Mouse (Mus musculus) T-helper 2 cell (primary cell): ENCODE measurements around the gene Habp2.

ENCODE experiments used
- in situ Hi-C: fragments of 300-600 bp; cut with MboI, MseI; formaldehyde crosslinking; loops from one replicate; pipeline ENCODE4 v1.15.1; 2025; ENCODE audit warnings: high pct_unique_total_duplicates

Habp2 gene

GRCm38 (mm10) chr19:56286866-56287265, at the start of gene Habp2:
Gene Habp2 (plus strand): TSS chr19:56287137.
- in situ Hi-C loops, result no loop called here

- in situ Hi-C loops, result no loop called here
Observed at GRCm38 (mm10) chr19:56238501-56238900, 48.4 kb upstream of the Habp2 start.

GRCm38 (mm10) chr19:56245201-56245600, 41.7 kb upstream of the Habp2 start:
- in situ Hi-C loops, result loop anchor here (10.0 kb wide), 1 partner anchor 1530 kb away; no protein-coding TSS in a partner anchor

GRCm38 (mm10) chr19:56252815-56253214, 34.1 kb upstream of the Habp2 start:
- in situ Hi-C loops, result no loop called here

GRCm38 (mm10) chr19:56253271-56253670, 33.7 kb upstream of the Habp2 start:
- in situ Hi-C loops, result no loop called here

- in situ Hi-C loops, result no loop called here
Observed at GRCm38 (mm10) chr19:56254751-56255150, 32.2 kb upstream of the Habp2 start.

- in situ Hi-C loops, result no loop called here
Observed at GRCm38 (mm10) chr19:56255506-56255905, 31.4 kb upstream of the Habp2 start.

- in situ Hi-C loops, result no loop called here
Observed at GRCm38 (mm10) chr19:56256235-56256634, 30.7 kb upstream of the Habp2 start.

GRCm38 (mm10) chr19:56256741-56257140, 30.2 kb upstream of the Habp2 start:
- in situ Hi-C loops, result no loop called here

GRCm38 (mm10) chr19:56263696-56264095, 23.2 kb upstream of the Habp2 start:
- in situ Hi-C loops, result no loop called here

GRCm38 (mm10) chr19:56264175-56264574, 22.8 kb upstream of the Habp2 start:
- in situ Hi-C loops, result no loop called here

GRCm38 (mm10) chr19:56265149-56265548, 21.8 kb upstream of the Habp2 start:
- in situ Hi-C loops, result no loop called here

- in situ Hi-C loops, result no loop called here
Observed at GRCm38 (mm10) chr19:56272081-56272480, 14.9 kb upstream of the Habp2 start.

- in situ Hi-C loops, result no loop called here
Observed at GRCm38 (mm10) chr19:56277140-56277804, 9.7 kb upstream of the Habp2 start.

- in situ Hi-C loops, result no loop called here
Observed at GRCm38 (mm10) chr19:56277951-56278350, 9.0 kb upstream of the Habp2 start.

- in situ Hi-C loops, result no loop called here
Observed at GRCm38 (mm10) chr19:56278366-56278765, 8.6 kb upstream of the Habp2 start.

- in situ Hi-C loops, result no loop called here
Observed at GRCm38 (mm10) chr19:56285222-56285621, 1.7 kb upstream of the Habp2 start.

- in situ Hi-C loops, result no loop called here
Observed at GRCm38 (mm10) chr19:56287580-56288367, 837 bp downstream of the Habp2 start.

GRCm38 (mm10) chr19:56288436-56288835, 1.5 kb downstream of the Habp2 start:
- in situ Hi-C loops, result no loop called here

GRCm38 (mm10) chr19:56289642-56290041, 2.7 kb downstream of the Habp2 start:
- in situ Hi-C loops, result no loop called here

GRCm38 (mm10) chr19:56291898-56292297, 5.0 kb downstream of the Habp2 start:
- in situ Hi-C loops, result no loop called here

- in situ Hi-C loops, result no loop called here
Observed at GRCm38 (mm10) chr19:56292335-56292734, 5.4 kb downstream of the Habp2 start.
